ENCODE assay signal across 23 mouse cellular contexts in genomic region chr13:51360441-51360962, GRCm38 (mm10). TPM values are rescaled to one million over a fixed set of nuclear protein-coding genes. Genes with fewer than 3 reads are reported as not detected.
DNase-seq lines count a peak whose midpoint lies in the region; ATAC-seq and TF ChIP-seq lines count a peak whose summit lies in the region.
"Had no signal": no experiment of that assay in that cellular context is flagged by ENCODE, and none has a peak within 500 bp of the region (broad histone marks: within the 10 kb centered on the region; RNA-seq: fewer than 3 reads in every experiment).

No protein-coding gene starts in this region.

- peak; percentile 76 for ATAC-seq in granulocyte monocyte progenitor cell, adult 5-6 weeks (replicated peaks; ENCODE audit: poor library complexity, severe bottlenecking)
- ATAC-seq in megakaryocyte, adult 5-6 weeks (ENCODE audit: poor library complexity, severe bottlenecking) = peak; percentile 79
- ATAC-seq: activated CD4-positive, CD25-positive, alpha-beta regulatory T cell, adult 4 months; forebrain, embryonic 13.5 days; forebrain, embryonic 15.5 days; forebrain, postnatal 0 days; Patski had no signal

- dilution Hi-C loops in CH12.LX (cut with MboI; ENCODE audit: extremely low pct_ligation_motif_present, extremely low pct_unique_long_range_greater_than_20kb, low sequenced_read_pairs) = no loop called here

- 0 out of 2 replicates have a peak overlapping the region, but pooled peaks have one; percentile 0 for H3K4me2 ChIP-seq in CH12.LX (ENCODE audit: insufficient read depth, low read depth, poor library complexity, severe bottlenecking)
- H3K4me2 ChIP-seq: embryonic facial prominence, embryonic 12.5 days; forebrain, embryonic 13.5 days; forebrain, embryonic 15.5 days had no signal

- no peaks in the 10 kb centered on the region for H3K27me3 ChIP-seq in CH12.LX (replicated peaks)
- no peaks in the 10 kb centered on the region for H3K27me3 ChIP-seq in hindbrain, embryonic 10.5 days (ENCODE audit: insufficient read depth, poor library complexity, severe bottlenecking)
- H3K27me3 ChIP-seq: embryonic facial prominence, embryonic 12.5 days; forebrain, embryonic 13.5 days; forebrain, embryonic 15.5 days; Patski had no signal

- no peak overlapping the region for H3K9ac ChIP-seq in CH12.LX (ENCODE audit: insufficient read depth, low read depth)
- H3K9ac ChIP-seq: embryonic facial prominence, embryonic 12.5 days; forebrain, embryonic 13.5 days; forebrain, embryonic 15.5 days; forebrain, postnatal 0 days had no signal

- no peaks in the 10 kb centered on the region for H3K36me3 ChIP-seq in CH12.LX (replicated peaks in 1 of 2; ENCODE audit: control insufficient read depth in 1 of 2, insufficient read depth in 1 of 2, low read length in 1 of 2)
- H3K36me3 ChIP-seq in hindbrain, embryonic 10.5 days = no peaks in the 10 kb centered on the region
- H3K36me3 ChIP-seq: embryonic facial prominence, embryonic 10.5 days; embryonic facial prominence, embryonic 12.5 days; forebrain, embryonic 15.5 days; G1E had no signal

- DNase-seq in CH12.LX (ENCODE audit: extremely low read depth) = peak; percentile 33
- no peak for DNase-seq in hindbrain, embryonic 10.5 days (ENCODE audit: low spot score)
- no peak for DNase-seq in left cerebral cortex, postnatal 4 days
- DNase-seq in left cerebral cortex, adult 11 months (ENCODE audit: low spot score) = no peak
- DNase-seq: adrenal gland, adult 8-10 months; adrenal gland, postnatal 14 days; adrenal gland, postnatal 36 days; cerebellum, adult 11 months; cerebellum, adult 18-20 months; cerebellum, adult 8-10 months; cerebellum, adult 9-11 months; cerebellum, postnatal 14 days; cerebellum, postnatal 36 days; forebrain, postnatal 0 days had no signal

- in situ Hi-C loops in CH12.LX (cut with MboI; ENCODE audit: low pct_ligation_motif_present, low pct_unique_long_range_greater_than_20kb, low sequenced_read_pairs) = no loop called here

- H3K9me3 ChIP-seq in CH12.LX (replicated peaks; ENCODE audit: low read length) = no peaks in the 10 kb centered on the region
- H3K9me3 ChIP-seq in hindbrain, embryonic 10.5 days = no peaks in the 10 kb centered on the region
- H3K9me3 ChIP-seq: embryonic facial prominence, embryonic 10.5 days; embryonic facial prominence, embryonic 12.5 days; forebrain, embryonic 13.5 days; forebrain, embryonic 15.5 days had no signal

- TF ChIP-seq EP300 in CH12.LX (IDR thresholded peaks at IDR 0.05; ENCODE audit: low read length) = peak; percentile 88

- no peak; the same call in 1 of the 2 replicates for TF ChIP-seq RAD21 in CH12.LX (IDR thresholded peaks at IDR 0.05; ENCODE audit: low read depth, low read length)

- TF ChIP-seq CTCF in CH12.LX (conservative IDR thresholded peaks at IDR 0.05 in 1 of 2, IDR thresholded peaks at IDR 0.05 in 1 of 2; ENCODE audit: low read depth in 2 of 2, low read length in 2 of 2) = no peak

- TF ChIP-seq POLR2A in CH12.LX (IDR thresholded peaks at IDR 0.05; ENCODE audit: low read depth, low read length) = no peak

- 86% methylated on average over 8 of the region's 8 CpGs for WGBS in hindbrain, embryonic 10.5 days

- H3K27ac ChIP-seq in CH12.LX (ENCODE audit: insufficient read depth, low read depth) = no peak overlapping the region
- H3K27ac ChIP-seq in hindbrain, embryonic 10.5 days = no peak overlapping the region
- H3K27ac ChIP-seq: embryonic facial prominence, embryonic 10.5 days; embryonic facial prominence, embryonic 12.5 days; forebrain, embryonic 13.5 days; forebrain, embryonic 15.5 days had no signal

- intact Hi-C loops in left cerebral cortex, postnatal 4 days (cut with DNase I) = no loop called here

- no peak overlapping the region for H3K4me3 ChIP-seq in CH12.LX (replicated peaks in 1 of 3; ENCODE audit: low read depth in 2 of 3, low read length in 2 of 3, poor library complexity in 1 of 3)
- no peak overlapping the region for H3K4me3 ChIP-seq in hindbrain, embryonic 10.5 days
- H3K4me3 ChIP-seq: embryonic facial prominence, embryonic 10.5 days; embryonic facial prominence, embryonic 12.5 days; forebrain, embryonic 13.5 days; forebrain, embryonic 15.5 days had no signal

- H3K4me1 ChIP-seq in CH12.LX (ENCODE audit: control insufficient read depth in 1 of 2, insufficient read depth in 2 of 2) = peaks cover 25 to 41% of the 10 kb centered on the region in 2 experiments
- peaks cover 14% of the 10 kb centered on the region for H3K4me1 ChIP-seq in hindbrain, embryonic 10.5 days (replicated peaks)
- H3K4me1 ChIP-seq: forebrain, embryonic 13.5 days; forebrain, embryonic 15.5 days had no signal

- H3K79me2 ChIP-seq in CH12.LX (replicated peaks; ENCODE audit: control insufficient read depth, extremely low read depth, insufficient read depth, poor library complexity, severe bottlenecking) = no peaks in the 10 kb centered on the region

TF ChIP-seq in CH12.LX, 34 proteins besides CTCF, POLR2A, EP300 and RAD21:
- peak; percentile 20; the same call in 1 of the 2 replicates for TF ChIP-seq MEF2A (IDR thresholded peaks at IDR 0.05; ENCODE audit: borderline replicate concordance, low read depth, low read length)
- no peak for TF ChIP-seq MYC (IDR thresholded peaks at IDR 0.05; ENCODE audit: low read depth, low read length)
- TF ChIP-seq BHLHE40 (IDR thresholded peaks at IDR 0.05; ENCODE audit: low read depth, low read length) = peak; percentile 86
- TF ChIP-seq JUND (conservative IDR thresholded peaks at IDR 0.05; ENCODE audit: low read depth, low read length) = peak; percentile 63; the same call in 1 of the 2 replicates
- peak; percentile 83 for TF ChIP-seq IRF4 (IDR thresholded peaks at IDR 0.05; ENCODE audit: low read depth, low read length)
- no peak for TF ChIP-seq ZMIZ1 (IDR thresholded peaks at IDR 0.05; ENCODE audit: low read depth, low read length)
- TF ChIP-seq MAX (IDR thresholded peaks at IDR 0.05; ENCODE audit: low read length) = peak; percentile 37; the same call in 1 of the 2 replicates
- TF ChIP-seq JUN (IDR thresholded peaks at IDR 0.05; ENCODE audit: insufficient read depth, low read depth, low read length) = peak; percentile 31; the same call in 1 of the 2 replicates
- TF ChIP-seq ETS1 (conservative IDR thresholded peaks at IDR 0.05; ENCODE audit: low read depth, low read length) = 0 out of 2 replicates have a peak, but pooled peaks have one; percentile 19
- TF ChIP-seq CHD2 (IDR thresholded peaks at IDR 0.05; ENCODE audit: low read length) = 0 out of 2 replicates have a peak, but pooled peaks have one; percentile 27
- TF ChIP-seq TBP (conservative IDR thresholded peaks at IDR 0.05; ENCODE audit: low read depth, low read length) = no peak

RNA-seq across cellular contexts. Expression of gene S1pr3, which starts 47.9 kb away (rescaled TPM):
- total RNA-seq in CH12.LX (2012; rRNA removed) (5.9 and 8.6 TPM in 2 replicates), CH12.LX (2014; rRNA removed) (6.6 and 7.5 TPM in 2 replicates)
- polyA plus RNA-seq in CH12.LX (2012; ENCODE audit: insufficient read length, low read depth) = 30.4 and 33.4 TPM in 2 replicates
- 16.4 and 18.7 TPM in 2 replicates for total RNA-seq in granulocyte monocyte progenitor cell, adult 5-6 weeks (2014; fragmentation: Nextera tagmentation)
- total RNA-seq in granulocyte monocyte progenitor cell, adult 5-6 weeks (2017) = 8.9 and 9.8 TPM in 2 replicates
- total RNA-seq in megakaryocyte, adult 5-6 weeks (2015) = 1.8 and 2.6 TPM in 2 replicates
- 1.1 and 1.6 TPM in 2 replicates for total RNA-seq in megakaryocyte, adult 5-6 weeks (2017)
- 48.0 and 50.6 TPM in 2 replicates for polyA plus RNA-seq in hindbrain, embryonic 10.5 days (2016; fragmentation: Nextera tagmentation; extraction: Ambion mirVana)
- total RNA-seq in left cerebral cortex, postnatal 4 days (2021) = 1 to 10 TPM; 7.4 to 7.6 TPM
- polyA plus RNA-seq: G1E had no signal
